Mouse (Mus musculus): Measurements from ENCODE around the gene Ap1s2.
A peak's percentile ranks its signal among the peaks of the same experiment; 100 is the strongest.

The Ap1s2 gene

GRCm38 (mm10) chrX:163908337-163909250 lies at the start of gene Ap1s2:
Ap1s2 (plus strand) TSS chrX:163909017.
- peak; percentile 94 for DNase-seq

- DNase-seq = no peak
Observed at GRCm38 (mm10) chrX:163867711-163868379, 41.0 kb upstream of the Ap1s2 start.

- DNase-seq = no peak
Observed at GRCm38 (mm10) chrX:163868659-163869278, 40.0 kb upstream of the Ap1s2 start.

- no peak for DNase-seq
Observed at GRCm38 (mm10) chrX:163875932-163876331, 32.9 kb upstream of the Ap1s2 start.

DNA sequence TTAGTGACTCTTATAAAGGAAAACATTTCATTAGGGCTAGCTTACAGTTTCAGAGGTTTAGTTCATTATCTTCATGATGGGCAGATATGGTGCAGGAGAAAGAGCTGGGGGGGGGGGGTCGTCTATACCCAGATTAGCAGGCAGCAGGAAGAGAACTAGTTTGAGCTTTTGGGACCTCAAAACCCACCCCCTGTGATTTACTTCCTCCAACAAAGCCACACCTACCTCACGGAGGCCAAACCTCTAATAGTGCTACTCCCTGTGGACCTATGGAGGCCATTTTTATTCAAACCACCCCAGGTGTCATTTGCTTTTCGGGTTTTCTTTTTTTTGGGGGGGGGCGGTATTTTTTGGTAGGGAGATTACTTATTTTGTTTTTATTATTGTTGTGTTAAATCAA lies 32.2 kb upstream of the Ap1s2 start:
- DNase-seq = no peak

DNA sequence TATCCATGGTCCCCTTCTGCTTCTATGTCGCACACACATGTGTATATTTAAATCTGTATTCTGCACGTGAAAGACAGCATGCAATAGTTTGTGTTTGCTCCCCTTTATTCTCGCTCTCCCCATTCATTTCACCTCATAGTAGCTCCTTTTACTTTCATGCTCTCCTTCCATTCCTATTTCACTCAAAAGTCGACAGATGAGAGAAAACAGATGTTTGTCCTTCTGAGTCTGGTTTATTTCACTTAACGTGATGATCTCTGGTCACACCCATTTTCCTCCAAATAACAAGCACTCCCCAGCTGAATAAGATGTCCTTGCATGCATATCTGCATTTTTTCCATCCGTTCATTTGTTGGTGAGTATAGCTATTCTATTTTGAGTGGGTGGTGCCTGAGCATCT lies 29.8 kb upstream of the Ap1s2 start:
- DNase-seq = no peak

DNA sequence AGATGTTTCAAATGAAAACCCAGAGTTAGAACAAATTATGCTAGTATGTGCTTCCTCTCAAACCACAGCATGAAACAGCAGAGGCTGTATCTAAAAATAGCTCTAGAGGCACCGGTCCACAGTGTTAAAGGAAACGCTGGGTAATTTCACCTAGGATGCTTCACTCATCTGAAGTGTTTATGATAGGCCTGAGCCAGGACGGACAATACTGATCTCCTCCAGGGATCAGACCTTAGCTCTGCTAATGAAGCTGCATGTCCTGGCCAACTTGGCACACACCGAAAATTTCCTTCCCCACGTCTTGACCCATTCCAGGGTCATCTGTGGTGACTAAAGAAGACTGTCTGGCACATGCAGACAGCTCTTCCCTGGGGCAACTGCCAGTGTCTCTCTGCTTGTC lies 29.4 kb upstream of the Ap1s2 start:
- no peak for DNase-seq

GRCm38 (mm10) chrX:163885539-163885981 lies 23.3 kb upstream of the Ap1s2 start:
- no peak for DNase-seq

DNA sequence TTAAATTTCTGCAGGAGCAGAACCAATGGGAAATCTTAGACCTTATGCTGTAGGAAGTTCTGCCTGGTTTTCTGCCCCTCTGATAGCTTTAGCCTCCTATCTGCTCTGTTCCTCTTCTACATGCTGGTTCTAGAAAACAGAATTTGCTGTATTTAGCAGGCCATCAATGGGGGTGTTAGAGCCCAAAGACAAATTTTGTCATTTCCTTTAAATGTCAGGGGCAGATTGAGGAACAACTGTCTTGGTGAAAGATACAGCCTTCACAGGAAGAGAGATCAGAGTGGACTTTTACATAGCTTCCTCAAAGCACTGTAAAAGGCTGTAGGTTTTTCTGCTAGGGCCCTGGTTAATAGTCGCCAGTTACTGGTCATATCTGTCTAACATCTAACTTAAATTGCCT lies 11.5 kb upstream of the Ap1s2 start:
- no peak for DNase-seq

DNA sequence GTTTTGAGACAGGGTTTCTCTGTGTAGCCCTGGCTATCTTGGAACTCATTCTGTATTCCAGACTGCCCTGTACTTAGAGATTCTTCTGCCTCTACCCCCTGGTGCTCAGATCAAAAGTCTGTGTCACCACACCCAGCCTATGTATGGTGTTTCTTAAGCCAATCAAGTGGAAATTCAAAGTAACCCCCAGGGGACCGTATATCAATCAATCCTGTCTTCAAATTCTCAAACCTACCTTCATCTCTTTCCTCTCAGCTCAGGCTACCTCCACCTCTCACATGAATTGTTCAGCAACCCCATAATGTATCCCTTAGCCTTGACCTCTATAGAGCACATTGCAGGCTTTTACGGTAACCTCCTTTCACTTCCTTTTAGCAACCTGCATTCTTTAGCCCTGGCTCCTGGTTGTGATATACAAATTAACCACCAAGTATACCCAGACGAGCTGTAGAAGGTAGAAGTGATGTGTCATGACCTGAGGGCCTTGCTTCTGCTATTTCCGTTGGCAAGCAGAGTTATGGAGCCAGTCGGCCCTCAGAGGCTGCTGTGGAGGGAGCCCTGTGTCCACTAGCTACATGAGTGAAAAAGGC lies 9.3 kb upstream of the Ap1s2 start:
- DNase-seq = no peak

DNA sequence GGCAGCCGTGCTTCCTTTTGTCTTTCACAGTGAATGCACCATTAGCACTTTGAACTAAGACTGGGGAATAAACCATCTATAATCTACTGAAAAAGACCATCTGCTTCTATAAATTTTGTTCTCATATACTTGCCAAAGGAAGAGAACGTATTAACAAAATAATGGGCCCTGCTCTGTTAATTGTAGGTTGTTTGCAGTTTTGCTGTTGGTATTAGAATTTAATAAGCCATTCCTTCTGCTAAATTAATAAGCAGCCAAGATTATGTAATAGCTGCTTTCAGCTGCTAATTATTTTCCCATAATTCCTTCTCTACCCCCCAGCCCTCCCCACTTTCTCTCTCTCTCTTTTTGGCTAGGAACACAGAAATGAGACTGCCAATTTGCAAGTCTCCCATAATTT lies 2.0 kb upstream of the Ap1s2 start:
- no peak for DNase-seq

- no peak for DNase-seq
Observed at GRCm38 (mm10) chrX:163908003-163908336, 847 bp upstream of the Ap1s2 start.

DNA sequence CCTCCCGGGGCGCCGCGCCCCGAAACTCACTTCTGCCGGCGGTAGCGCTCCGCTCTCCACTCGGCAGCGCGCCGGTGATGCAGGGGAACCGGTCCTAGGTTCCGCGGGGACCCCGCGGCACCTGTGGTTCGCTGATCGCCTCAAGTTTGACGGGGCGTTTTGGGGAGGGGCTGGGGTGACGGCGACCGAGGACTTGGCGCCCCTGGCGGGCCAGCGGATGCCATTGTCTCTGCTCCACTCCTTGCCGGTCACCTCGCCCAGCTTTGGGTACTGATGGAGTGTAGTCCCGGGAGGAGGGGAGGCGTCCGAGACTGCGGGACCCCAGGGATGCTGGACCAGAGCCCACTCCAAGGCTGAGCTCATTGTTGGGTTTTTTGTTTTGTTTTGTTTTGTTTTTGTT lies 564 bp downstream of the Ap1s2 start:
- DNase-seq = peak; percentile 56

DNA sequence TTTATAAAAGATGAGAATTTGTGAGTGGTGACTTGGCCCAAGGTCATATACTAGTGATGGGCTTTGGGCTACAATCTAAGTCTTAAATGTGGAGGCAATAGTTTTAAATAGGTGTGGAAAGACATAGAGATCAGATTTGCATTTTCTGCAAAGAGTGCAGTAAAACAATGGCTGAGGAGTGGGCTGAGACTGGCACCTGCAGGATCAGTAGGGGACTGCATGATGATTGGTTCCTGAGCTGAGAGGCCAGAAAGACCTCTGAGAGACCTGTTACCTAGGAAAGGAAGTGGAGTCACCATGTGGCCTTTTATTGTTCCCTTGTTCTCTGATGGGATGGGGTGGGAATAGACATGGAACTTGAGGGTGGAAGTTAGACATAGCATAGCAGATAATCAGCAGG lies 4.0 kb downstream of the Ap1s2 start:
- peak; percentile 22 for DNase-seq

- DNase-seq = no peak
Observed at GRCm38 (mm10) chrX:163929550-163929949, 20.7 kb downstream of the Ap1s2 start.

- DNase-seq = no peak
Observed at GRCm38 (mm10) chrX:163934731-163935130, 25.9 kb downstream of the Ap1s2 start.

- no peak for DNase-seq
Observed at GRCm38 (mm10) chrX:163938587-163938986, 29.8 kb downstream of the Ap1s2 start.

DNA sequence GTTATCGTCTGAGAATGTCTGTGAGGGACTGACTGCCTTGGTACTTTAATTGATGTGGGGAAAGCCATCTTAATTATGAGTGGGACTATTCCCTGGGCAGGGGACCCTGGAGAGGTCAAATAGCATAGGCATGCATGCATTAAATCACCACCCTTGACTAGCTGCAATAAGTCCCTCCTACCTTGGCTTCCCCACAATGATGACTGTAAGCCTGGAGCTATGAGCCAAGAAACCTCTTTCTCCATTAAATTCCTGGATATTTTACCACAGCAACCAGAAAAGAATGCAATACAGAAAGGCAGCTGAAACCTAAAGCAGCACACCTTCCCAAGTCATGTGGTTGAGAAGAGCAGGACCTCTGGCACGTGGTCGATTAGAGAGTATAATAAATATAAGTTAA lies 35.6 kb downstream of the Ap1s2 start:
- no peak for DNase-seq

GRCm38 (mm10) chrX:163951618-163952017 lies 42.8 kb downstream of the Ap1s2 start:
- DNase-seq = no peak

DNA sequence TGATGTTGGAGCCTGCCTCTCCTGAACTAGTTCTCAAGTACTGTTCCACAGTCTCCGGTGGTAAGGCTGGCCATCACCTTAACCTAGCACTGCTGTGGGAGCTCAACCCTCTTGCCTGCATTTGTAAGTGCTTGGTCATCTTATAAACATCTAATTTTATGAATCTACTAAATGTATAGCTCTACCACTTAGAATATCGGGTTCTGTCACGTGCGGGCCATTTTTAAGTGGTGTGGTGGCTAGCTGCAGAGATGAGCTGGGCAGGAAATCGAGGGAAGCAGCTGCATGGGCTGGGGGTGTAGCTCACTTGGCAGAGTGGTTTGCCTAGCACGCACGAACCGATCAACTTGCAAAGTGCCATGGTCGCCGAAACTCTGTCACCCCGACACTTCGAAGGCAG lies 48.6 kb downstream of the Ap1s2 start:
- no peak for DNase-seq

DNA sequence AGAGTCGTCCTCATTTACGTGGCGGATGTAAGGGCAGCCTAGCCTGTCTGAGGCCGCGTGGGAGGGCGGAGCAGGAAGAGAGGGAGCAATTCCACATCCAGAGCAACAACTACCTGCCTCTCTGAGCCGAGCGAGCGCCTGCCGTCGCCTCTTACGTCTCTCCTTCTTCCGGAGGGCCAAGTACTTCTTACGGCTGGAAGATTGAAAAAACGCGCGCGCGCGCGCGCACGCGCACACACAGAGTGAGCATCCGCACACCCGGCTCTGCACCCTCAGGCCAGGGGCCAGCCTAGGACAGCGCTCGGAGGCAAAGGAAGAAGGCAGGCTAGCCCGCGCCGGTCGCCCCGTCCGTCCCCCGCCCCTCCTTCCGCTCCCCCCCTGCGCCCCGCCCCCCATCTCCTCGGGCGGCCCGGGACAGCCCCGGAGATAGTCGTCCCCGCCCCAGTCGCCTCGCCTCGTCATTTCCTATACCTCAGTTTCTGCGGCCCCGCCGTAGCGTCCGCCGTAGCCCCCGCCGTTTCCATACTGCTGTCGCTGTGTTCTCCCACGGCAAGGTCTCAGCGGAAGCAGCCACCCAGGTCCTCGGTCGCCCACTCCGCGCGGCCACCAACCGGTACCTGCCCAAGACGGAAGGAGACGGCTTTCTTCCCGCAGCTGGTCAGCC lies 49.1 kb downstream of the Ap1s2 start:
- DNase-seq = peak; percentile 78

- peak; percentile 94 for DNase-seq
Observed at GRCm38 (mm10) chrX:163958467-163958875, 49.7 kb downstream of the Ap1s2 start, which contains the start of gene Zrsr2. Zrsr2 (minus strand) TSS chrX:163958661.

GRCm38 (mm10) chrX:163981092-163981491 lies 72.3 kb downstream of the Ap1s2 start:
- no peak for DNase-seq
